Mouse (Mus musculus) neutrophil, adult 5-6 weeks (primary cell): ENCODE measurements around the gene Rufy3. TPM values are rescaled to one million over a fixed set of nuclear protein-coding genes. Genes with fewer than 3 reads are reported as not detected.
"Not testable (repeated sequence)": the region's sequence is repeated elsewhere in the genome, so short reads cannot be mapped to it uniquely, and the experiment has no call there.

Source experiments
- ATAC-seq: fragments of 151-379, 151-347 bp; 2 replicates; pipeline ENCODE4 v1.8.0; 2017; ENCODE audit warnings: mild to moderate bottlenecking, moderate TSS enrichment; ENCODE audit not compliant: insufficient number of reproducible peaks, poor library complexity, low FRiP score, severe bottlenecking; ENCODE audit errors: extremely low read depth
- total RNA-seq: library from RNA; stranded (forward); fragments of 200-1000 nt; gene quantifications from 2 replicates; pipeline ENCODE4 v1.2.3, GENCODE M21; 2017

Rufy3 gene
- 17.1 and 22.7 TPM in 2 replicates for total RNA-seq

DNA sequence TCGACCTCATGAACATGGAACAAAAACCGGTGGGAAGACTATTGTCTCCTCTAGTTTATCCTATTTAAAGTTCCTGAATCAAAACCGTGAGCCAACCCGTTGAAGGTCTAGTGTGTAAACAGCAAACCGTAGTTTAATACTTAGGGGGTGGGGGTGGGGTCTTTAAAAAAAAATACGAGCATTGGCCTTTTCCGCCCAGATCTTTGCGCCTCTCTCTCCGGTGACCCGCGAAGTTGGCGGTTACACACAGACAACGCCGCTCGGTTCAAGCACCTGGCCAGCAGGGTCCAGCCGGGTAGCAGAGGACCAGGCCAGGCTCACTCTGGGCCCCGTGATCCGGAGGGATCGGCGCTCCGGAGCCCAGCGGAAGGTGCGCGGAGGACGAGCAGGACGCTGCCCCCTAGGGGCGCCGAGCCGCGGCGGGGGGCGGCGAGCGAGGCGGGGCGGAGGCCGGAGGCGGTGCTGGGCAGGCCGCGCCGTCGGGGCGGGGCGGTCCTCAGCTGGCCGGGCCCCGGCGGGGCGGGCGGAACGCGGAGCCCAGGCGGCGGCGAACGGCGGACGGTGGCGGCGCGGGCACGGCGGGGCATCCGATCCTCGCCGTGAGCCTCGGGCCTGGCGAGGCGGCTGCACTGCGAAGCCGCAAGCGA is at the start of gene Rufy3:
Rufy3 (plus strand) TSS at position 540 of the 647 bp plus-strand sequence.
- peak; percentile 76 for ATAC-seq

GRCm38 (mm10) chr5:88519232-88519631 is 45.6 kb upstream of the Rufy3 start:
- ATAC-seq = peak; percentile 66; the same call in 1 of the 2 replicates

DNA sequence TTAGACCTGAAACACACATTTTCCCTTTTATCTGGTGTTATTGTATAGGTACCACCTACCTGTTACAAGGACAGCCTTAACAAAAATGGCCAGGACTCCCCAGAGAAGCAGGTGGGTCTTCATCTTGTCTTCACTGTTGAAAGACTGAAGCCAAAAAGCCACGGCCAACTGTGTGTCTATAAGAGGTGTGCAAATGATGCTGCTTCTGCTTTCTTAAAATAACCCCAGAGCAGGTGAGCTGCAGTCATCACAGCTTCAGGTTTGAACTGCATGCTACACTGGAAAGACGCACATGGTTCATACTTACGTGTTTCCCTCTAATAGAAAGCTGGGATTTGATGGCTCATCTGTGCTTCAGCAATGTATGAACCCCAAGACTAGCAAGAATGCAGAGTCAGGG is 37.2 kb upstream of the Rufy3 start, which contains the start of gene Jchain:
Jchain (minus strand) TSS at position 235 of the 400 bp plus-strand sequence.
- ATAC-seq = no peak

- ATAC-seq = no peak
These were observed 33.9 kb upstream of the Rufy3 start for GRCm38 (mm10) chr5:88530908-88531307.

- no peak for ATAC-seq
These were observed 30.1 kb upstream of the Rufy3 start for GRCm38 (mm10) chr5:88534697-88535096.

- ATAC-seq = no peak
These were observed 24.0 kb upstream of the Rufy3 start for GRCm38 (mm10) chr5:88540845-88541244.

DNA sequence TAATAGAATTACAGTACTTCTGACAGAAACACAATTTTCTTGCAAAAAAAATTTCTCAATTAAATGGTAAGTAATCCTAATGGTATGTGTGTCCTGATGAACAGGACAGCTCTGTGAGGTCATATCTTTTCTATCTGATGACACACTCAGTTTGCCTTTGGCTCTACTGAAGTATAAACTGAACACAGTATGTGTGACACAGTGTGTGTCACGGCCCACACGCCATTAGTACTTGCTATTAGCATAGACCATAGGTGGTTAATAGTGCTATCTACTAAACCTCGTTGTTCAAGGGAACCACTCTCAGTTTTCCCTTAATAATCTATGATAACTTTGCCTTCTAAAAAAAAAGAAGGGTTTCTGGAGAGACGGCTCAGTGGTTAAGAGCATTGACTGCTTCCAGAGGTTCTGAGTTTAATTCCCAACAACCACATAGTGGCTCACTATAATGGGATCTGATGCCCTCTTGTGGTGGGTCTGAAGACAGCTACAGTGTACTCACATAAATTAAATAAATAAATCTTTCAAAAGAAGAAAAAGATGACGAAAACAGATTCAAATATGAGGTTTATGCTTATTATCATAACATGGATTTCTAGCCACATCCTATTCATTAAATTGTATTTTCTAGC is 22.1 kb upstream of the Rufy3 start:
- no peak for ATAC-seq

DNA sequence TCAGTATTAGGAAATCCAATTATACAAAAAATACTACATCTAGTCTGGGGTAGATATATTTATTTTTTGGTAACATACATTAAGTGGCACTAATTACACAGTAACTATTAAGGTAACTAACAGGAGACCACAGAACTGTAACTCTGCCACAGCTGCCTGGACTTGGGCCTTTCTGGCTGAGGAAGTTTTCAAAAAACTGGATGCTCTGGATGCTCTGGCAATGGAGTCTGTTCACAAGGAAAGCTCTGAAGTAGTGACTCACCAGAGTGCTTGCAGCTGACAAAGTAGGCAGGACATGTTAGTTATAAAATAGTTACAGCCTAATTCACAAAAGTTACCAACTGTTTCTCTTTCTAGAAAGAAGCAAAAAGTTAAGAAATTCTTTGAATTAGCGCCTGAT is 20.4 kb upstream of the Rufy3 start:
- not testable (repeated sequence) for ATAC-seq

GRCm38 (mm10) chr5:88545536-88545935 is 19.3 kb upstream of the Rufy3 start:
- no peak for ATAC-seq

- no peak for ATAC-seq
These were observed 11.4 kb upstream of the Rufy3 start for GRCm38 (mm10) chr5:88553271-88554085.

DNA sequence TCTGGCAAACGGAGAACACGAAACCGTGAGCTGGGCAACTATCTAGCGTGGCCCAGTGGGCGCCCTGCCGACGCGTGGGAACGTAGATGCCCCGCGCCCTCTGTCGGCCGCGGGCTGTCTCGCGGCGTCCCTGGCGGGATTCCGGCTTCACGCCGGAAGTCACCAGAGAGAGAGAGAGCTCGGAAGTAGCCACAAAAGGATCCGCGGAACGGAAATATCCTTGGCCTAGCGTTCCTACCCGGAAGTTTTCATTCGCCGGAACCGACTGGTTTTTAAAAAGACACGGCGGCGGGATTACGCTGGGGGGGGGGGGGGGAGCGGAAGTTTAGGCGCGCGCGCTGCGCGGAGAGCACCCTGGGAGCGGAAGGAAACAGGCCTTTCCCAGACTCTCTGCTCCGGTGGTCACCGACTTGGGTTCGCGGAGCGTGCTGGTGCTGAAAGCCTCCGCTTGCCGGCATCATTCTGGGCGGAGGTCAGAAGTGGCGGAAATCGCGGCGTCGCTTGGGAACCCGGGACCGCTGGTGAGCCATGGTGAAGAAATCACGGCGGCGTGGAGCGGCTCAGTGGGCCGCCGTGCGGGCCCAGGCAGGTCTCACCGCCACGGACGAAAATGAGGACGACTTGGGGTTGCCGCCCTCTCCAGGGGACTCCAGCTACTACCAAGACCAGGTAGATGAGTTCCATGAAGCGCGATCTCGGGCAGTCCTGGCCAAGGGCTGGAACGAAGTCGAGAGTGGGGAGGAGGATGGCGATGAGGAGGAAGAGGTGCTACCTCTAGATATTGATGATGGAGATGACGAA is 10.6 kb upstream of the Rufy3 start, which contains the start of gene Utp3:
Utp3 (plus strand) TSS at position 377 of the 801 bp plus-strand sequence.
- peak; percentile 93 for ATAC-seq

GRCm38 (mm10) chr5:88558991-88559390 is 5.8 kb upstream of the Rufy3 start:
- ATAC-seq = no peak

DNA sequence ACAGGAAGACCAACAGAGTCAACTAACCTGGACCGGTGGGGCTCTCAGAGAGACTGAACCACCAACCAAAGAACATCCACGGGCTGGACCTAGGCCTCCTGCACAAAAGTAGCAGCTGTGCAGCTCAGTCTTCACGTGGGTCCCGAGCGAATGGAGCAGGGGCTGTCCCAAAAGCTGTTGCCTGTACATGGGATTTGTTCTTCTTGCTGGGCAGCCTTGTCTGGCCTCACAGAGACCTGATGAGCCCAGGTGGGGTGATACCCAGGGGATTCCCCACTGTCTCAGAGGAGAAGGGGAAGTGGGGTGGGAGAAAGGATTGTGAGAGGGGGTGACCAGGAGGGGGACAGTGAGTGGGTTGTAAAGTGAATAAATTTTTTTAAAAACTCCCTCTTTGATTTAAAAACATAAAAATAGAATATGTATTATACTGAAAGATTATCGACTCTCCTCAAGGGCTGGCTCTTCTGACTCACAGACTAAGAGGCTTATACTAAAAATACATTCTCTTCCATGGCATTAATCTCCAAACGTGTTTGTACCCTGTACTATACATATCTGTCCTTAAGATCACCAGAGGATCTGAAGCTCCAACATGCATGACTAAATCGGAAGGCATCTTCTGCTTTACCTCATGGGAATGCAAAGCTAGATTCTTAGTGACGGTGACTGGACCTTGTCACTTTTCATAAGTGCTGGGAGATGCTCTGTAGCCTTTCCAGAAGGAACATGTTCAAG is 3.6 kb upstream of the Rufy3 start:
- ATAC-seq = no peak

DNA sequence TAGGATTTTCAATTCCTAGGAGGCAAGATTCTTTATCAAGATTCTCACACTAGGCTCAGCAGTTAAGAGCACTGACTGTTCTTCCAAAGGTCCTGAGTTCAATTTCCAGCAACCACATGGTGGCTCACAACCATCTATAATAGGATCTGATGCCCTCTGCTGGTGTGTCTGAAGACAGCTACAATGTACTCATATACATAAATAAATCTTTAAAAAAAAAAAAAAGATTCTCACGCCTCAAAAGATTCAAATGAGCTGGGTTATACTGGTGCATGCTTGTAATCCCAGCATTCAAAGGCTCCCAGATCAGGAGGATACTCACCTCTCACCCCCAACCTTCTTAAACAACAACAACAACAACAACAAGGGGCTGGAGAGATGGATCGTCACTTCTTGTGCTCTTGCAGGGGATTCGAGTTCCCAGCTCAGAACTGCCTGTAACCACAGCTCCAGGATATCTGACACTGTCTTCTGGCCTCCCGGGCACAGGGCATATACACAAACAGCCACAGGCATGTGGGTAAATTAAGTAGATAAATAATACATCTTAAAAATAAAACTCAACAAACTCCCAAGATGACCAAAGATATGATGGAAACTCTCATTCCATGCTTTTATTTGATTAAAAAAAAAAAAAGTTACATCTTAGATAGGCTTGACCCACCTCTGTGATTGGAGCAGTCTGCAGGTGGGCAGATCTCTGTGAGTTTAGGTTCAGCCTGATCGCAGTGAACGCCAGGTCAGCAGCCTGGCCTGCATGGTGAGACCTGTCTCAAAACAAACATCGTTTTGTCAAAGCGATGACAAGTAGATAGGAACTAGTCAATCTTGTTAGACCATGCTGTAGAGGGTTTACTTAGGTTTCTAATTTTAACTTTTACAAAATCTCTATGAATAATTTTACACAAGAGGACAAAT is 1.7 kb upstream of the Rufy3 start:
- no peak for ATAC-seq

DNA sequence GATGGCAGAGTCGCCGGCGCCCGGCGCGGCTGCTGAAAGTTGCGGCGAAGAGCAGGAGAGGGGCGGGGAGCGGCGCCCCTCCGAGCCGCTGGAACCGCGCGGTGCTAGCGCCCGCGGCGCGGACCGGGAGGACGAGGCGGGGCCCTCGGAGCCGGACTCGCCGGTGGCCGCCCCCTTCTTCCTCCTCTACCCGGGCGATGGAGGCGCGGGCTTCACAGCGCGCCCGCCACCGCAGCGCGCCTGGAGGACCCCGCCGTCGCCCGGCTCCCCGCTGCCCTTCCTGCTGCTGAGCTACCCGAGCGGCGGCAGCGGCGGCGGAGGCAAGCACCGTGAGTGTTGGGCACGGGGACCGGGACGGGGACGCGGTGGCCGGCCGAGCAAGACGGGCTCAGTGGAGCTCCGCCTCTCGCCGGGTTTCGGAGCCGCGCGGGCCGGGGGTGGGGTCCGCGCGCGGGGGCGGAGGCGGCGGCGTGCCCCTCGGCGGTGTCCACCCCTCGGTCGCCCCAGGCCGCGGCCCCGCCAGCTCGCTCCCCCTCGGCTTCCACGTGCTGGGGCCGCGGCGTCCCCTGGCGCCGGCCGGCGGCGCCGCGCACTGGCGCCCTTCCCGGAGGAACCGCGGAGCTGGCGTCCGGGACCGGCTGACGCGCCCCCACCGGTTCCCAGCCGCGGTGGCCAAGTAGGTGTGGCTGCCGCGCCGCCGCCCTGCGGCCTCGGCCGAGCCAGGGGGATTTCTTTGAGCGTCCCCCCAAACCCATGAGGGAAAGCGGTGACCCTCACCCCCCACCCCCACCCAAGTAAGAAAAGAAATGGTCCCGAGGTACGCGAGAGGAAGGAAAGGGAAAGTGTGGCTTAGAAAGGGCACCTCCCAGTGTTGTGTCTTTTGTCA is 551 bp downstream of the Rufy3 start:
- no peak; the same call in 1 of the 2 replicates for ATAC-seq

- ATAC-seq = no peak
These were observed 1.4 kb downstream of the Rufy3 start for GRCm38 (mm10) chr5:88566034-88566841.
